Mouse (Mus musculus) lung, postnatal 25 days (tissue): ENCODE measurements around the gene Inka1.

Experiments
- DNase-seq: peaks from one replicate; pipeline ENCODE4 v3.0.0; 2022; ENCODE audit warnings: low spot score

Gene Inka1

DNA sequence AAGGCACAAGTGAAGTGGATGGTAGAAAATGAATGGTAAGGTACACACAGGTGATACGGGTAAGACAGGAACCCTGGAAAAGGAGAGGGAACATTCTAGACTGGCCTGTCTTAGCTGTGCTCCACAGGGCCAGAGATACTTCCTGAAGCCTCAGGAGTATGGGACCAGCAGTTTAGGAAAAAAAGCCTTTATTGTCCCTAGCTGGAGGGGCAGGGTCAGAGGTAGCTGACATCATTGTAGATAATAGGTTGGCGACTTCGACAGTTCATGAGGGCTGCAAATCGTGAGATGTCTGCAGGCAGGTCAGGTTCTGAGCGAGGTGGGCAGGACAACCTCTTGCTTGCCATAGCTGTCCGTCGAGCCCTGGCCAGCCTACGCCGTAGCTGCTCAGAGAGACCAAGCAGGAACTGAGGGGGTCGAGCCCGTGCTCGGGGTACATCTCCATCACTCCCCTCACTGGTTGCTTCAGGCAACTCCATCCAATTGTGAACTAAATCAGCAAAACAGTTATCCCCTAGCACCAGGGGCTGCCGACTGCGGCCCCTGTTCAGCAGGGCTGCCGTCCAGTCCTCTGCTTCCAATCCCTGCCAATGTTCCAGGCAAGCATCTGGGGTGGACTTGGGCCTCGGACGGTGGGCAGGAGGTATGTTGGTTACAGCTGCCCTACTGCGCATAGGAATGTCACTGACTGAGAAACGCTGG lies 1.5 kb downstream of the Inka1 start:
- no peak for DNase-seq

DNA sequence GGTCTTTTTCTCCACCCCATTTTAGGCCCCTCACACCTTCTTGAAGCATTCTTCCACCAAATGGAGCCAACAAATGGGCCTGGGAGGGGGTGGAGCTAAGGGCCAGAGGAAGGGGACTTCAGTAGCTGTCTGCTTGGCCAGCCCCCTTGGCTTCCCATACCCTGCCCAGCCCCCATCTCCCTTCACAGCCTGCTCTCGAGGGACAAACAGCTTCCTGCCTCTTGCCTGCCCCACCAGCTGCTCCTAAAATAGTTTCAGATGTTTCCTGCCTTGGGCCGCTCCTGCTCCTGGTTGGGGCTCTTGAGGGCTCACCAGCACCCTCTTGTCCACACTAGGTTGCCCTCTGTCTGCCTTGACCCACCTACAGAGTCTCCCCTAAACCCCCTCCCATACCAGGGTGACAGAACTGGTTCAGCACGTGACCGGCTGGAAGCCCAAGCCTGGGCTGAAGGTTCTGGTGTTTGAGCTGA lies 2.2 kb downstream of the Inka1 start:
- DNase-seq: peak; percentile 84

DNA sequence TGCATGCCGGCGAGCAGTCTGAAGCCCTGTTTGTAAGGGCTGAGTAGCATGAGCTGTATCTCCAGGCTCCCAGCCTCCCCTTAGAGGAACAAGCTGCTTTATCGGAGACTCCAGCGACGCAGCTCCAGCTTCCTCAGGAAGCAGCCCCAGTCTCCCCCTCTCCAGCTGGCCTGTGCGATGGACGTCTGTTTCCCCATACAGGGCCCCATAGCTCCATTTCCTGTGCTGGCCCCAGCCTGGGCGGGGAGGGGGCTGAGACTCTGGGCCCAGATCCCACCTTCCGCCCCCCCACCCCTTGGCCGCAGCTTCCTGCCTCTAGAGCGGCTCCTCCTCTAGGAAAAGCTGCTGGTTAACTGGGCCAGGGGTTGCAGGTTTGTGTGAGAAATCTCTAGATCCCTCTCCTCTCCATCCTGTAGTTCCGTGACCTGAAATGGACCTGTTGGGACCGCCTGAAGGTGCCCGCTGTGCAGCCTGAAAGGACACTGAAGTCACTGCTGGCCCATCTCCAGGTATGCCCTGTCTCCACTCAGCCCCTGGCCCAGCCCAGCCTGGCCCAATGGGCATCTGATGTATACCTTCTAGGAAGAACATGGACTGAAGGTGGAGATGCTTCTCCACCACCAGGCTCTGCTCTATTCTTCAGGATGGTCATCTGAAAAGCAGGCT lies 2.9 kb downstream of the Inka1 start, which contains the start of gene Gm20661:
Gene Gm20661 (plus strand): TSS at position 378 of the 666 bp plus-strand sequence.
- DNase-seq: peak; percentile 83

DNA sequence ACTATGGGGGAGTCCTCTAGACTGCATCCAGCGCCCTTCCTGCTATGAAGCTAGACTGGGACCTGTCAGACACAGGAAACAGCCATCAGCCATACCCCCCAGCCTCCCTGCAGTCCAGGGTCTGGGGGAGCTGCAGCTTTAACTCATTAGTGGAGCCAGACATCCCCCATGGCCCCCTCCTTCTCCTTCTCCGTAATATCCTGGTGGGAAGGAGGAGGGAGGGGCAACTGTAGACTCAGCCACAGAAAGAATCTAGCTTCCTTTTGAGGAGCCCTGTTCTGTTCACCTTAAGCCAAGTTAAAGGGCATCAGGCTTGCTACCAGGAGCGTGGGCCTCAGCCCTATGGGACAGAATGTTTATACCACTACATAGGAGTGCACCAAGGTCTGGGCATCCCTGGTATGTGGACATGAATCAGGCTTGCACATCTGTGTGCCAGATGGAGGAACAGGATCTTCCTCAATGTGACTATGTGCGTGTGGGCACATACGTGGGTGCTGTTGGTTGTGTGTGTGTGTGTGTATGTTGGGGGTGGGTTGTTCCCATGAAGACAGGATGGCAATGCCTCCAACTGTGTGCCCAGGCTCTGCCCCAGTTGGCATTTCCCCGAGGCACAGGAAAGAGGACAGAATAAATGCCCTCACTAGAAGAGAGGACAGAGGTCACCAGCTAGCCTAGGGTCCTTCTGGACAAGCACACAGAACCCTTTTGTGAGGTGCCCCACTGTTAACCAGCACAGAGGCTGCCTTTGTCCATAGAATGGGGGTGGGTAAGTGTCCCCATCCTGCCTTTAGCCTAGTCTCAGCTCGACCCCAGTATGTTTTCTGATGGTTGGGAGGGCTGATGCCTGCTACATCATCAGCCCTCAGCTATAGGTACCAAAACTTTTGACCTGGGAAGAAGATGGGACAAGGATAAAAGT lies 3.7 kb downstream of the Inka1 start:
- no peak for DNase-seq

DNA sequence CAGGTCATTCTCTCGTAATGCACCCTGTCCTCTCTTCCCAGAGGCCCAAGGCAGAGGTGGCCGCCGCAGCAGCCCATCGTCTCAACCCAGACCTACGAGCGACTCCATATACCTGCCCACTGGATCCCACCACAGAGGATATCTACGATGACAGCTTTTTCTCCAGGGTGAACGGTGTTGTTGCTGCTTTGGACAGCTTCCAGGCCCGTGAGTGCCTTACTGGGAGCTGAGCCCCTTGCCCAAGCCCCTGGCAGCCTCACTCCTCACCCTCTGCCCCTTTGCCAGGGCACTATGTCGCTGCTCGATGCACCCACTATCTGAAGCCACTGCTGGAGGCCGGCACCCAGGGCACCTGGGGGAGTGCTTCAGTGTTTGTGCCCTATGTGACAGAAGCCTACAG lies 6.9 kb downstream of the Inka1 start:
- DNase-seq: no peak

DNA sequence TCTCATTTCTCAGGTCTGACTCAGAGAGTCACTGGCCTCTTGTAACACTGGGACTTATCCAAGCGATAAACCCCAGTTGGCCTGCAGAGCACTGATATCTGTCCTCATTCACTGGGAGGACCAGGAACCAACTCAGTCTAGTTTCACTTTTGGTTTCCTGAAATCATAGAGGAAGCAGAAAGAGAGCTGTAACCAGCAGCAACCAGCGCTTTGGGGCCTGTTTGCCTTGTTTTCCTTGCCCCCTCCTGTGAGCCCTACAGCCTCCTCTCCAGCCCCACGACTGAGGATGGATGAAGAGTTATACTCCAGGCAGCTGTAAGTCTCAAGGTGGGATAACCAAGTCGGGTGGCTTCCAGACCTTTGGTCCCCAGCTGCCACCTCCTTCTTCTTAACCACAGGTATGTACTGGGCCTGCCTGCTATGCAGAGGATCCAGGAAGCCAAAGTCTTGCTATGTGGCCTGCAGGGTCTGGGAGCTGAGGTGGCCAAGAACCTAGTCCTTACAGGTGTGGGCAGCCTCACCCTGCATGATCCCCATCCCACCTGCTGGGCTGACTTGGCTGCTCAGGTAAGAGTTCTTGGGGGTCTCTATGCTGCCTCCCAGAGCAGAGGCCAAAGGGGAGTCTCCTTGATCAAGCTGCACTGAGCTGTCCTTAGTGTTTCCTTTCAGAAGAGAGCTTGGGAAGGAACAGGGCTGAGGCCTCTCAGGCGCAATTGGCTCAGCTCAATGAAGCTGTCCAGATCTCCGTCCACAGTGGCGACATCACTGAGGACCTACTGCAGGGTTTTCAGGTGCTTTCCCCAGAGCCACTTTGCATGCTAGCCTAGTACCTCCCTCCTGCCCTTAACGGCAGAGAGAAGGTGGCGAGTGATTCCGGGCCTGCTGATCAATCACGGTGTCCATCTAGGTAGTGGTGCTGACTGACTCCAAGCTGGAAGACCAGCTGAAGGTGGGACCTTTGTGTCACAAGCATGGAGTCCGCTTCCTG lies 10.0 kb downstream of the Inka1 start, which contains the start of gene Uba7:
Gene Uba7 (plus strand): TSS at position 107 of the 988 bp plus-strand sequence.
- peak; percentile 72 for DNase-seq

DNA sequence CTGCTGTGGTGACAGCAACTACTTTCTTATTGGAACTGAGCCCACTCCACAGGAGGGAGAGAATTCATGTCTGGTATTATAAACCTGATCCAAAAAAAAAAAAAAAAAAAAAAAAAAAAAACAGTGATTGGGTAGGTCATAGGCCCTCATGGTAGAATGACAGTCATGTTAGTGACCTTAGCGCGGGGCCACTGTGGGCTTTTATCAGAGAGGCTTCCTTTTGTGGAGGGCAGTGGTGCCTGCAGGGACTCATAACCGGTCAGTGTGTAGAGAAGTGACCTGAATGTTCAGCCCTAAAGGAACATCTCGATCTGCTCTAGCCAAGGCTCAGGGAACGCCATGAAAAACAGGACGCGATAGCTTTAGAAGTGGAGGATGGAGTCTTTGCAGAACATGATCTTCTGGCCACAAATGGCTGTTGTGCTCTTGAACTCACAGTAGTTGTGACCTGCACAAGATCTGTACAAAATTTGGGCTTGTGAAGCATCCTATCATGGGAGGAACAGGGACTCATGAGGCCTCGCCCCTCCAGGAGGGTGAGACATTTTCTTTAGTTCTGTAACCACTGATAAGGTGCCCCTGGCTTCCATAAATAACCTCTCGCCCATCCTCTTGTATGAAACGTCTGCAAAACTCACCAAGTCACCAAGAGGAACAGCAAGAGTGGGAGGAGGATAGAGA lies 11.0 kb downstream of the Inka1 start:
- no peak for DNase-seq

DNA sequence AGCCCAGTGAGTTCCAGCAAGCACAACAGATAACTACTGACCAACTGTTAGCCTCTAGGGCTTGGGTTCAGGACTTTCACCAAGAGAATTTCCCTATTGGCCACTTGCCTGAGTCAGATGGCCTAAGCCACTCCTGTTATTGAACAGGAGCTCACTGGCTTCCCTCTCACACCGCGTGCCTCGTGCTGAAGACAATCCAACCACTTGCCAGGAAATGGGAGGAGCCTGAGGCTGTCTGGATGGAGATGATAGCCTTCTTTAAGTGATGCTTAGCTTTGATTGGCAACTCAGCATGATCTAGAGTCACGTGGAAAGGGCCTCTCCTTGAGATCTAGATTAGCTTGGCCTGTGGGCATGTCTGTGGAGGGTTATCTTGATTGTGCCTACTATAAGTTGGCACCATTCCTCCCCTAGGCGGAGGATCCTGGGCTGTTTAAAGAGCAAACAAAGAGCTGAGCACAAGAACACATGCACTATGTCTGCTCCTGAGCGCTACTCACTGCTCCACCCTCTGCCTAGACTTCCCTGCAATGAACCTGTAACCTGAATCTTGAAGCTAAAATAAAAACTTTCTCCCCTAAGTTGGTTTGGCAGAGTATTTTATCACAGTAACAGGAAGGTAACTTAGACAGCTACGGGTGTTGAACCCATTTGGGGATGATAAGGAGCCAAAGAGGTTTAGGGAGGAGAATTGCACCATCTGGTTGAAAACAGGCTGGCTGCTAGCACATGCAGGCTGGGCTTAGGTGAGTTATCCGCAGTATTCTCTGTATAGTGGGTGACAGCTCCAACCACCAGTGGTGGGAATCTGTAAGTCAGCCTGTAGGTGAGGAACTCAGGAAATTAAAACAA lies 13.8 kb downstream of the Inka1 start:
- no peak for DNase-seq

DNA sequence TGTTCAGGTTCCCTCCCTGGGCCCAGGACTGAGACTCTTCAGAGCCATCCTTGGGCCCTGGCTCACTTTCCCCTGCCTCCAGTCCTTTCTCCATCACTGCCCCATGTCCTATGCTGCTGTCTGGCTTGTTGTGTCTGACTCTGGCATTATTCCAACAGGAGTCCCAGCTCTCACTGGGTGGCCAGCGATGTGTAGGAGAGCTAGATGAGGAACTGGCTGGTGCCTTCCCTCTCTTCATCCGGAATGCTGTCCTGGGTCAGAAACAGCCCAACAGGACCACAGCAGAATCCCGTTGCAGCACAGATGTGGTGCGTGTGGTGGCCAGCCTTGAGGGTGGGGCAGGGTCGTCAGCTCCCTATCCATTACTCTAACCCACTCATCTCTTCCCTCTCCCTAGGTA lies 15.4 kb downstream of the Inka1 start:
- no peak for DNase-seq

DNA sequence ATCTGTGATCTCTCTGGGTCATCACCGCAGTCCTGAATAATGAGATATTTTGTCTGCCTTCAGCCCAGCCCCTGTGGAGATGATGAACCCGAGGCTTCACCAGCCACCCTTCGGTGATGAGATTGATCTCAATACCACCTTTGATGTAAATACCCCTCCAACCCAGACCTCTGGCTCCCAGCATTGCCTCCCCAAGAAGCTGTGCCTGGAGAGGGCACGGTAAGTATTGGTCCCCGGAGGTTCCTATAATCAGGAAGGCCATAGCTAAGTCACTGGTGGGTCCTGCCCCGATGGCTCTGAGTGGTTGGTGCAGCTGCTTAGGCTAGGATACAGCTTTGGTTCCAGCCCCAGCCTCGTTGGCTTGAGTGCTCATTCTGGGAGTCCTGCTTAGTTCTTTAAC lies 17.1 kb downstream of the Inka1 start:
- DNase-seq: no peak

DNA sequence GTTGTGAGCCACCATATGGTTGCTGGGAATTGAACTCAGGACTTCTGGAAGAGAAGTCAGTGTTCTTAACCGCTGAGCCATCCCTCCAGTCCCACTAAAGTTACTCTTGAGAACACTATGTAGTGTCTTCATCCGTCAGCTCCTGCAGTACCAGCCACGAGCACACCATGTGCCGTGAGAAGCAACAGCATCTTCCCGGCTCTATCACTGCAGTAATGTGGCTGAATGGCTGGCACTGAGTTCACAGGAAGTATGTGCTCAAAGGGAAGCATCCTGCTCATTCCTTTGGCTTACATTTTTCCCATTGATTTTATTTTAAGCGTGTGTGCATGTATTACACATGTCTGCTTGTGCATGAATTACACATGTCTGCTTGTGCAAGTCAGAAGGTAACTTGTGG lies 18.2 kb downstream of the Inka1 start:
- no peak for DNase-seq

DNA sequence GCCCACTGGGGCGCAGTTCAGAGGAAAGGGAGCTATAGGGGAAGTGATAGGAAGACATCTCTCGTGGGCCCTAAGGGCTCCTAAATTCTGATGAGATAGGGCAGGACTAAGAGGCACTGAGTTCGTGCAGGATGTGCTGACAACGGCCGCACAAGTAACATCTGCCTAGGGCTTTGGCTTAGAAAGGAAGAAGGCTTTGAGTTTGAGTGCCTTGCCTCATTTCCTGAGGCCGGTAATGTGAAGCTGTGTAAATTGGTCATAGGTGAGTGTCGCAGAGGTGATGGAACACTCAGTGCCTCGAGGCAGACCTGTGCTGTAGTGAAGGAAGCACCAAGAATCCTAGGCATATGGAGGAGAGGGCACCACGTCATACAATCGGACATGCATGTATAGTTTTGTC lies 19.0 kb downstream of the Inka1 start:
- no peak for DNase-seq

DNA sequence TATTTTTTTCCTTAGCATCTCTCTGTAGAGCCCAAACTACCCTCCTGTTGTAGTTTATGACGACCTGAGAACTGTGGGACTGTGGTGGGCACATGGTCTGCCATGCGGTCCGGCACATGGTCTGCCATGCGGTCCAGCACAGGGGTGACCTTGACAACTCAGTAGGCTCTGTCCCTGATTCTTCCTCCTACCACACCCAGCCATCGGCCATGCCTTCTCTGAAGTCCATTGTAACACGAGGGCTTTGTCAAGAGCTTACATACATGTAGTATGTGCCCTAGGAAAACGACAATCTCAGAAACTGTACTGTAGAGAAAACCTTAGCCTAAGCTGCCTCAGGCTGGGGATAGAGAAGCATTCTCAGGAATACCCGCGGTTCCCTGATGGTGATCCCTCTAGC lies 21.0 kb downstream of the Inka1 start:
- no peak for DNase-seq

DNA sequence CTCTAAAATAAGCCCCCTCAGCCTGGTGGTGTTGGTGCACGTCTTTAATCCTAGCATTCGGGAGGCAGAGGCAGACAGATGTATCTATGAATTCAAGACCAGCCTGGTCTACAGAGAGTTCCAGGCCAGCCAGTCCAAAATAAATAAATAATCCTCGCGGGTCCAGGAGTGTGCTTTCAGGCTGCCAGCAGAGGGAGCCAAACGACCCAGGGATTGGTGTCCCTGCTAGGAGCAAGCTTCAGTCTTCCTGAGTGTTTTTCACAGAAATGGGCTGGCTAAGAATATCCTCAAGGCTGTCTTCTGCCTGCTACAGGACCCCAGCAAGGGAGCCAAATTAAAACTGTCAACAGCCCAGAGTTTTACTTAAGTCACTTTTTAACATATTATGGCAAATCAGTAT lies 22.0 kb downstream of the Inka1 start:
- DNase-seq: peak; percentile 75

DNA sequence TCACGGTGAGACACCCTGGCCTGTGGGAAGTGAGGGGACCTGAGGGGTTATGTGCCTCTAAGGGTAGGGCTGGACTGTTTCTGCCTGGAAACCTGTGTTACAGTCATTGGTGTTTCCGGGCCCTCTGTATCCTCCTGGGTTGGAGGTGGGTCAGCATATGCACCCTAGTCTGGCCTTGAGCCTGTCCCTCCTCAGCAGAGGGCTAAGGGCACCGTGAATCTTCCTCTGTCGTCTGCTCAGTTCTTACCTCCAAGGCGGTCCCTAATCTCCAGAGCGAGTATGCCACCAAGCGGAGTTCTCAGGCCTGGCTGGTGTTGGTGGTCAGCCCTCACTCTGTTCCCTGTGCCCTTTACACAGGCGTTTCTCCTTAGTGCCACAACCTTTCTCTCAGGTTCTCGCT lies 22.8 kb downstream of the Inka1 start:
- no peak for DNase-seq

DNA sequence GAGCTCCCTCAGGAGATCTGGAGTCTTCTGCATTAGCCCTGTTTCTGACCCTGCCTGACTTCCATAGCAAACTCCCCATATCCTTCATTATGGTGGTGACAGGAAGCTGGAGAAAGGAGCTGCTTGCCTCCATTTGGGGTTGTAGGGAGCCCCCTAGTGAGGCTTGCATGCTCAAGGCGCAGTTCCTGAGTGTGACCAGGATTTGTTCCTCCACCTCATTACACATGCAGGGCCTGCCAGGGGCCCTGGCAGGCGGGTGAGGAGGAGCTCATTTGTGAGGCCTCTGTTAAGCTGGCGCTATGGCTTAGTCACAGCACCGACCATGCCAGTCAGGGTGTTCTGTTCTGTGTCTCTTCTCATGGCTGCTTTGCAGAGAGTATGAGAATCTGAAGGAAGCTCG lies 23.8 kb downstream of the Inka1 start:
- DNase-seq: no peak

DNA sequence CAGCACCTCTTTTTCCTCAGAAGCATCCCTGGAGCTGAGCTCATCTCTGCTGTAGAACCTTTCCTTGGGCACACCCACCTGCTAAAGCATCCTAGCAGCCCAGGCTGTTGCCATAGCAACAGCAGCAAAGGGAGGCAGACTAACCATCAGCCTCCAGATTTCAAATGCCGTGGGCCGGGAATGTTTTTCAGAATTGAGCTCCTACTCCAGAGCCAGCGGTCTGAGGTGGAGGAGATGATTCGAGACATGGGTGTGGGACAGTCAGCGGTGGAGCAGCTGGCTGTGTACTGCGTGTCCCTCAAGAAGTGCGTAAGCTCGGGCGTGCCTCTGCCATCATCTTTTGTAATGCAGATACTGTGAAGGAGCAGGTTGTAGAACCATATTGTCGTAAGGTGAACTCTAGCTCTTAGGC lies 24.3 kb downstream of the Inka1 start:
- DNase-seq: no peak

DNA sequence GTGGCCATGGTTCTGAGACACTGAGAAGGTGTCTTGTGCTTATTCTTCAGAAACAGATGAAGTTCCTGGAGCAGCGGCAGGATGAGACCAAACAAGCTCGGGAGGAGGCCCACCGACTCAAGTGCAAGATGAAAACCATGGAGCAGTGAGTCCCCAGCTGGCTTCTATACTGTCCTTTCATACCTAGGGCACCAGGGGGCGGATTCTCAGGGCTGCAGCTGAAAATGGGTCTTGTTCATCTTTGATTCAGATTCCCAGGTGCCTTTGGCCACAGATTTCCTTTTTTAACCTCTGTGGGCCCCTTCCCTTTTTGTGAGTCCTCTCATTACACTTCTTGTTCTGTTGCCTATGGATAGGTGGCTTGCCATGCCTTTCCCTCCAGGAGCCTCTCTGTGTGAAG lies 24.8 kb downstream of the Inka1 start:
- DNase-seq: no peak

DNA sequence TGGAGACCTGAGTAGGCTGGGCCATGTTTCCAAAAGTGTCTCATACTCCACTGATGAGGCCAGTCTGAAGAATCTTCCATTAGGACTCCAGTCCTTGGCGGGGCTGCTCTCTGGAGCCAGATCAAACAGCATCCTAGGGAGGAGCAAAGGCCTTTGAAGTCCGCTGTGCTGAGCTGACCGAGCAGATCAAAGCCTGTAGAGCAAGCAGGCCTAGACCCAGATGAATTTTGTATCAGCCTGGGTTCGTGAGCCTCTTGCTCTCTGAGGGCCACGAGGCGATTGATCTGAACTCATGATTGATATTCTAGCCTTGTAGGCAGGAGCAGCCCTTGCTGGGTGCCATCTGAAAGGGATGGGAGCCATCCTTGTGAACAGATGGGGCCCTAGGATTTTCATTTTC lies 25.8 kb downstream of the Inka1 start:
- DNase-seq: no peak

DNA sequence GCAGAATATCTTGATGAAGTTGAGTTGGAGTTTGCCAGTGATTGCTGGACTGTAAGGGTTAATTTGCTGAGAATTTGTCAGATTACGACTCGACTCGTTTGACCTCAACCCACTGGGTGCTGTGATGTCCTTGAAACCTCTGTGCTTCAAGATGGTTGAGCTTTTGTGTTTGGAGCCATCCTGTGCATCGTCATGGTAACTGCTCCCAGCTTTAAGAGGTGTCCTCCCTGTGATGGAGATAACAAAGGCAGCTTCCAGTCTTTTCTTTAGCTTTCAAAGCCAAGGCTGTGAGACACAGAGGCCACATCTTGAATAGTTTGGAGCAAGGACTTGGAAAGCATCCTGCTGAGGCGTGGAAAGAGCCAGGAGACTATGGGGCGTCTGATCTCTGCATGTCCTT lies 28.5 kb downstream of the Inka1 start:
- no peak for DNase-seq
